Mouse (Mus musculus) erythroblast, embryonic 14.5 days (primary cell): ENCODE results near the gene Tfrc.

Experiments used
- GATA1 ChIP-seq: IDR thresholded peaks from 2 replicates; pipeline ENCODE4 v1.6.1; 2012; ENCODE audit warnings: low read length, inconsistent platforms, mixed read lengths
- TAL1 ChIP-seq: IDR thresholded peaks from 3 replicates; pipeline ENCODE4 v1.6.1; 2012; ENCODE audit warnings: low read length, inconsistent platforms, mixed read lengths

DNA sequence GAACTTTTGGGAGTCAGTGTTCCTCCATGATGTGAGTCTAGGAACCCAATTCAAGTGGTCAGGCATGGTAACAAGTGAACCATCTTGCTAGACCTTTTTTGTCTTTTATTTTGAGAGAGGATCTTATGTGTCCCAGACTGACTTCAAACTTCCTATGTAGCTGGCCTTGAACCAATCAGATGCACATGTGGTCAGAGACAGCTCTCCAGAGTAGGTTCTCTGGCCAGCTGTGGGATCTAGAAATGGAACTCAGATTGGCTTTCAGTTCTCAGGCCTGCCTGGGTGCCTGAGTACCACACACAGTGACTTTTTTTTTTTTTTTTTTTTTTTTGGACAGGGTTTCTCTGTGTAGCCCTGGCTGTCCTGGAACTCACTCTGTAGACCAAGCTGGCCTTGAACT is 39.0 kb downstream of the Tfrc start:
- TF ChIP-seq TAL1 (no peak), GATA1 (no peak)
